Mouse (Mus musculus) ES-E14 (cell line): Measurements from ENCODE around the gene Klkb1. TPM values are rescaled to one million over a fixed set of nuclear protein-coding genes. Genes with fewer than 3 reads are reported as not detected.

Experiments
- DNase-seq: peaks from one replicate; pipeline ENCODE4 v3.0.0-alpha.2; 2013; ENCODE audit warnings: low read depth, low spot score
- H3K27ac ChIP-seq: 2 replicates; pipeline ENCODE4 v1.5.1; 2012; ENCODE audit warnings: low read depth, mild to moderate bottlenecking, low read length, moderate library complexity, mixed read lengths; ENCODE audit not compliant: poor library complexity, insufficient read depth, severe bottlenecking
- H3K36me3 ChIP-seq: 2 replicates; pipeline ENCODE4 v1.6.1; 2012; ENCODE audit warnings: mild to moderate bottlenecking, low read length, moderate library complexity, mixed read lengths; ENCODE audit not compliant: control insufficient read depth, poor library complexity, insufficient read depth, severe bottlenecking
- H3K4me1 ChIP-seq, 2 experiments: fragments of 150-350 bp in 1 of 2; sonication (generic) in 1 of 2; 2 replicates each; pipeline ENCODE4 v1.6.1; 2012; ENCODE audit warnings: low read length in 2 of 2, mild to moderate bottlenecking in 1 of 2, mixed read lengths in 1 of 2; ENCODE audit not compliant: control insufficient read depth in 2 of 2, insufficient read depth in 2 of 2, poor library complexity in 1 of 2
- H3K4me3 ChIP-seq, 2 experiments: fragments of 150-350 bp in 1 of 2; sonication (generic) in 1 of 2; 2 replicates each; pipeline ENCODE4 v1.5.1; 2012; ENCODE audit warnings: low read length in 2 of 2, low read depth in 1 of 2, mild to moderate bottlenecking in 1 of 2, mixed read lengths in 1 of 2; ENCODE audit not compliant: insufficient read depth in 1 of 2, poor library complexity in 1 of 2, severe bottlenecking in 1 of 2
- H3K9ac ChIP-seq: 2 replicates; pipeline ENCODE4 v1.6.1; 2012; ENCODE audit warnings: low read depth, mild to moderate bottlenecking, low read length, mixed read lengths; ENCODE audit not compliant: poor library complexity, insufficient read depth, severe bottlenecking
- H3K9me3 ChIP-seq: fragments of 150-350 bp; sonication (generic); 2 replicates; pipeline ENCODE4 v1.6.1; 2012; ENCODE audit warnings: low read depth, mild to moderate bottlenecking, low read length; ENCODE audit not compliant: control insufficient read depth, insufficient read depth
- CHD2 ChIP-seq: IDR thresholded peaks from 2 replicates; pipeline ENCODE4 v1.6.1; 2014; ENCODE audit warnings: mild to moderate bottlenecking, low read depth, low read length, inconsistent platforms
- HCFC1 ChIP-seq: IDR thresholded peaks from 2 replicates; pipeline ENCODE4 v1.6.1; 2012; ENCODE audit warnings: low read length, inconsistent platforms, borderline replicate concordance; ENCODE audit not compliant: insufficient read depth
- MAFK ChIP-seq: IDR thresholded peaks from 2 replicates; pipeline ENCODE4 v1.6.1; 2014; ENCODE audit warnings: mild to moderate bottlenecking, low read depth, low read length, inconsistent platforms; ENCODE audit not compliant: insufficient read depth
- ZC3H11A ChIP-seq: IDR thresholded peaks from 2 replicates; pipeline ENCODE4 v1.6.1; 2012; ENCODE audit warnings: low read depth, mild to moderate bottlenecking, inconsistent platforms, low read length, borderline replicate concordance
- ZNF384 ChIP-seq: IDR thresholded peaks from 2 replicates; pipeline ENCODE4 v1.6.1; 2012; ENCODE audit warnings: low read depth, low read length, inconsistent platforms
- in situ Hi-C, 2 experiments: fragments of 600-800 bp; cut with MboI; formaldehyde crosslinking; loops; one replicate each; pipeline ENCODE4 v1.15.1; 2025; ENCODE audit warnings: low sequenced_read_pairs in 2 of 2, inconsistent platforms in 1 of 2; ENCODE audit not compliant: unreplicated experiment in 2 of 2
- total RNA-seq: library from RNA; depleted of rRNA; stranded (reverse); fragments of 300-350 nt; gene quantifications from 2 replicates; pipeline ENCODE4 v1.2.3, GENCODE M21; 2012; rRNA removed

The Klkb1 gene
- total RNA-seq, 1 experiment = not detected

GRCm38 (mm10) chr8:45233256-45233655 is 61.4 kb downstream of the Klkb1 start:
- peak; percentile 88 for DNase-seq
- Histone ChIP-seq H3K9ac (no peak overlapping the region), H3K36me3 (no peaks in the 10 kb centered on the region), H3K4me1 (peaks cover 12 to 19% of the 10 kb centered on the region in 2 experiments), H3K9me3 (no peaks in the 10 kb centered on the region), H3K4me3 (no peak overlapping the region), H3K27ac (peak overlapping the region; percentile 85; the same call in 1 of the 2 replicates)
- in situ Hi-C loops = no loop called here
- TF ChIP-seq CHD2 = no peak
- TF ChIP-seq ZC3H11A = no peak
- TF ChIP-seq HCFC1 = no peak
- TF ChIP-seq ZNF384 = no peak
- no peak for TF ChIP-seq MAFK

Other genes with a start within 250 kb of the Klkb1 start
- gene Mtnr1a, start 225.7 kb downstream of the Klkb1 start, total RNA-seq = 0.16 and 0.18 TPM in 2 replicates
- not detected in 2 replicates for gene F11, start 32.8 kb downstream of the Klkb1 start, total RNA-seq
- not detected in 2 replicates for gene Gm45753, start 13.6 kb upstream of the Klkb1 start, total RNA-seq
- gene Cyp4v3, start 38.4 kb upstream of the Klkb1 start, total RNA-seq = 0.11 and 0.27 TPM in 2 replicates
- gene Fam149a, start 87.4 kb upstream of the Klkb1 start, total RNA-seq = 0.63 and 1.7 TPM in 2 replicates
- 0.58 and 0.74 TPM in 2 replicates for gene Tlr3, start 116.2 kb upstream of the Klkb1 start, total RNA-seq
- gene Sorbs2, start 212.9 kb upstream of the Klkb1 start, total RNA-seq = 2.1 and 3.8 TPM in 2 replicates